Mouse (Mus musculus): ENCODE data around the gene Mrps27. TPM values are rescaled to one million over a fixed set of nuclear protein-coding genes. Genes with fewer than 3 reads are reported as not detected.

Gene Mrps27
- total RNA-seq, 2 experiments from 2014 or later, result 25.8 to 30.8 TPM

Other genes starting within 250 kb of the Mrps27 start
- 1 to 10 TPM; 3.4 to 3.9 TPM for gene Zfp366, start 160.0 kb upstream of the Mrps27 start, total RNA-seq (2021)
- 10 to 100 TPM; 27.6 to 30.3 TPM for gene Ptcd2, start 81 bp upstream of the Mrps27 start, total RNA-seq (2021)
- 10 to 100 TPM; 12.0 to 12.9 TPM for gene Map1b, start 171.8 kb downstream of the Mrps27 start, total RNA-seq (2021)

All from gastrocnemius, postnatal 25 days (tissue).